Mouse (Mus musculus): ENCODE data around the gene Rpp25l. TPM values are rescaled to one million over a fixed set of nuclear protein-coding genes. Genes with fewer than 3 reads are reported as not detected.

Gene Rpp25l
- polyA plus RNA-seq, 1 experiment from 2014 or later = 47.4 TPM

DNA sequence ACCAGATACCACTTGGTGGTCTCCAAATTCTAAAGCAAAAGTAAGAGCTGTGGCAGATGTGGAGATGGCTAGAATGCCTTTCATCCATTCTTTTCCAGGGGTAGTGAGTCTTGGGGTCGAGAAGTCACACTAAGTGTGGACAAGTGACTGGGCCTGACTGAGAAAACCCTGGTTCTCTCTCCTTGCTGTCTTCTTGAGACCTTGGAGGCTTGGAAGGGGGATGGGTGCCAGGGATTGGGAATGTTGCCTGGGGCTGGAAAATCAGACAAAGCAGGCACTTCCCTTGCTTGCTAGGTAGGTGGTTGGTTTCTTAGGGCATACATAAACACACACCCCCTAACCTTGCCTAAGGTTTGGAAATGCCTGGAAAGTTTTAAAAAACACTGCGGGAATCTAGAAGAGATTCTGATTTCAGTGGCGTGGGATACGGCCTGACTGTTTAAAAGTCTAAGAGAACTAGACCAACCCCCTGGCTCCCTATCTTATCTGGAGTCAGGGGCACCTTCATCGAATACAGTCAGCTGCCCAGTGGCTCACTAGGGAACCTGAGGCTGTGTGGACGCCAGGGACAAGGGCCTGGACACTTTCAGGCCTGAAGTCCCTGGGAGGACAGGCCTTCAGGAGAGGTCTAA, 46.4 kb upstream of the Rpp25l start:
- 18% methylated on average over 6 of the region's 6 CpGs for WGBS
- H3K9me3 ChIP-seq (ENCODE audit: control insufficient read depth) = no peaks in the 10 kb centered on the region
- H3K4me1 ChIP-seq (replicated peaks; ENCODE audit: control insufficient read depth, insufficient read depth, low read length) = peaks cover 10% of the 10 kb centered on the region; the same call in 1 of the 2 replicates
- peak overlapping the region; percentile 37 for H3K4me3 ChIP-seq (ENCODE audit: low read depth, low read length)
- TF ChIP-seq CTCF (IDR thresholded peaks at IDR 0.05; ENCODE audit: low read depth) = no peak
- peak overlapping the region; percentile 88 for H3K27ac ChIP-seq (ENCODE audit: low read depth, low read length)
- ATAC-seq = peak; percentile 5
- H3K27me3 ChIP-seq (replicated peaks; ENCODE audit: control insufficient read depth, insufficient read depth, low read length) = no peaks in the 10 kb centered on the region
- H3K4me2 ChIP-seq (replicated peaks; ENCODE audit: low read depth) = peak overlapping the region; percentile 68
- peaks cover 9% of the 10 kb centered on the region for H3K36me3 ChIP-seq (ENCODE audit: control insufficient read depth, insufficient read depth)
- 0 out of 2 replicates have a peak overlapping the region, but pooled peaks have one; percentile 35 for H3K9ac ChIP-seq (ENCODE audit: low read depth, low read length)

DNA sequence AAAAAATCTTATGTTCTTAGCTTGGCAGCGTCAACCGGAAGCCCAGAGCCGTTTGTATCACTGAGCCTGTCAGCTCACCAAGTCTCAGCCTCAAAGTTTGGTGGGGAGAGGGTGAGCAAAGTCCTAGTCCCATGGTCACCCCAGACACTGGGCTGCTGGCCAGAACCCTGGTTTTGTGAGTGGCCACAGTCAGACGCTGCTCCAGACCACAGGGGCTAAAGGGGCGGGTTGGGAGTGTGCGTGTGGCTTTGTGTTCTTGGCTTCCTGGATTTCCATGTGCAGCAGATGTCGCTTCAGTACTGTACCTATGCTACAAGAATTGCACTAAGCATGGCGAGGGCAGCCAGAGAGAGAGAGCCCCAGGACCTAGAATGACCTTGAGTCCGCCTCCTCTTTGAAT, 45.9 kb upstream of the Rpp25l start:
- peak overlapping the region; percentile 88 for H3K27ac ChIP-seq (ENCODE audit: low read depth, low read length)
- ATAC-seq = no peak

GRCm38 (mm10) chr4:41758701-41759100, 45.4 kb upstream of the Rpp25l start:
- no peak for TF ChIP-seq CTCF (IDR thresholded peaks at IDR 0.05; ENCODE audit: low read depth)
- H3K9me3 ChIP-seq (ENCODE audit: control insufficient read depth) = no peaks in the 10 kb centered on the region
- no peaks in the 10 kb centered on the region for H3K27me3 ChIP-seq (replicated peaks; ENCODE audit: control insufficient read depth, insufficient read depth, low read length)
- no peak overlapping the region for H3K4me2 ChIP-seq (replicated peaks; ENCODE audit: low read depth)
- WGBS = 87% methylated on average over 4 of the region's 4 CpGs
- peak overlapping the region; percentile 88 for H3K27ac ChIP-seq (ENCODE audit: low read depth, low read length)
- no peak overlapping the region for H3K4me3 ChIP-seq (ENCODE audit: low read depth, low read length)
- ATAC-seq = no peak
- H3K9ac ChIP-seq (ENCODE audit: low read depth, low read length) = no peak overlapping the region
- H3K4me1 ChIP-seq (replicated peaks; ENCODE audit: control insufficient read depth, insufficient read depth, low read length) = peaks cover 10% of the 10 kb centered on the region; the same call in 1 of the 2 replicates
- peaks cover 9% of the 10 kb centered on the region for H3K36me3 ChIP-seq (ENCODE audit: control insufficient read depth, insufficient read depth)

More for the DNA sequence above, 45.9 kb upstream of the Rpp25l start:
- Histone ChIP-seq H3K27me3 (replicated peaks; ENCODE audit: control insufficient read depth, insufficient read depth, low read length) (no peaks in the 10 kb centered on the region), H3K4me1 (replicated peaks; ENCODE audit: control insufficient read depth, insufficient read depth, low read length) (peaks cover 10% of the 10 kb centered on the region; the same call in 1 of the 2 replicates), H3K4me3 (ENCODE audit: low read depth, low read length) (no peak overlapping the region), H3K36me3 (ENCODE audit: control insufficient read depth, insufficient read depth) (peaks cover 9% of the 10 kb centered on the region), H3K4me2 (replicated peaks; ENCODE audit: low read depth) (peak overlapping the region; percentile 68), H3K9ac (ENCODE audit: low read depth, low read length) (no peak overlapping the region), H3K9me3 (ENCODE audit: control insufficient read depth) (no peaks in the 10 kb centered on the region)
- WGBS = 66% methylated on average over 9 of the region's 9 CpGs
- TF ChIP-seq CTCF (IDR thresholded peaks at IDR 0.05; ENCODE audit: low read depth) = no peak

- peak; percentile 24 for ATAC-seq
- peak overlapping the region; percentile 88 for H3K27ac ChIP-seq (ENCODE audit: low read depth, low read length)
Observed at GRCm38 (mm10) chr4:41758021-41758420, 44.7 kb upstream of the Rpp25l start.

DNA sequence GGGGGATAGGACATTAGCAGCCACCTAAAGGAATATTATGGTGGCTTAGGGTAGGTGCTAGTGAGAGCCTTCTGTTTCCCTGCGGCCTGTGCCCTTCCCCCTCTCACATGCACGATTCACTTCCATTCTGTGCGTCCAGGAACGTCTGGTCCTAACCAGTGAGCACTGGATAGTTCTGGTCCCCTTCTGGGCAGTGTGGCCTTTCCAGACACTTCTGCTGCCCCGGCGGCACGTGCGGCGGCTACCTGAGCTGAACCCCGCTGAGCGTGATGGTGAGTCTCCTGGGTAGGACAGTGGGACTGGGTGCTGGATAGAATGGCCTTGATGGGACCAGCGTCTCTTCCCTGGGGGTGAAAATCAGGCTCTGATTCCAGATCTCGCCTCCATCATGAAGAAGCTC, 44.0 kb upstream of the Rpp25l start:
- H3K27me3 ChIP-seq (replicated peaks; ENCODE audit: control insufficient read depth, insufficient read depth, low read length) = no peaks in the 10 kb centered on the region
- H3K36me3 ChIP-seq (ENCODE audit: control insufficient read depth, insufficient read depth) = peaks cover 9% of the 10 kb centered on the region
- H3K4me2 ChIP-seq (replicated peaks; ENCODE audit: low read depth) = 0 out of 2 replicates have a peak overlapping the region, but pooled peaks have one; percentile 21
- H3K4me3 ChIP-seq (ENCODE audit: low read depth, low read length) = no peak overlapping the region
- peaks cover 8% of the 10 kb centered on the region; the same call in 1 of the 2 replicates for H3K4me1 ChIP-seq (replicated peaks; ENCODE audit: control insufficient read depth, insufficient read depth, low read length)
- H3K27ac ChIP-seq (ENCODE audit: low read depth, low read length) = peak overlapping the region; percentile 88; the same call in 1 of the 2 replicates
- no peak for ATAC-seq
- no peaks in the 10 kb centered on the region for H3K9me3 ChIP-seq (ENCODE audit: control insufficient read depth)
- TF ChIP-seq CTCF (IDR thresholded peaks at IDR 0.05; ENCODE audit: low read depth) = no peak
- 92% methylated on average over 13 of the region's 13 CpGs for WGBS
- no peak overlapping the region for H3K9ac ChIP-seq (ENCODE audit: low read depth, low read length)

More at GRCm38 (mm10) chr4:41758021-41758420, 44.7 kb upstream of the Rpp25l start:
- no peak overlapping the region for H3K4me2 ChIP-seq (replicated peaks; ENCODE audit: low read depth)
- H3K4me3 ChIP-seq (ENCODE audit: low read depth, low read length) = no peak overlapping the region
- peaks cover 9% of the 10 kb centered on the region for H3K36me3 ChIP-seq (ENCODE audit: control insufficient read depth, insufficient read depth)
- H3K9me3 ChIP-seq (ENCODE audit: control insufficient read depth) = no peaks in the 10 kb centered on the region
- WGBS = 64% methylated on average over 11 of the region's 11 CpGs
- H3K27me3 ChIP-seq (replicated peaks; ENCODE audit: control insufficient read depth, insufficient read depth, low read length) = no peaks in the 10 kb centered on the region
- TF ChIP-seq CTCF (IDR thresholded peaks at IDR 0.05; ENCODE audit: low read depth) = 0 out of 2 replicates have a peak, but pooled peaks have one; percentile 6
- no peak overlapping the region for H3K9ac ChIP-seq (ENCODE audit: low read depth, low read length)
- H3K4me1 ChIP-seq (replicated peaks; ENCODE audit: control insufficient read depth, insufficient read depth, low read length) = peaks cover 10% of the 10 kb centered on the region; the same call in 1 of the 2 replicates

DNA sequence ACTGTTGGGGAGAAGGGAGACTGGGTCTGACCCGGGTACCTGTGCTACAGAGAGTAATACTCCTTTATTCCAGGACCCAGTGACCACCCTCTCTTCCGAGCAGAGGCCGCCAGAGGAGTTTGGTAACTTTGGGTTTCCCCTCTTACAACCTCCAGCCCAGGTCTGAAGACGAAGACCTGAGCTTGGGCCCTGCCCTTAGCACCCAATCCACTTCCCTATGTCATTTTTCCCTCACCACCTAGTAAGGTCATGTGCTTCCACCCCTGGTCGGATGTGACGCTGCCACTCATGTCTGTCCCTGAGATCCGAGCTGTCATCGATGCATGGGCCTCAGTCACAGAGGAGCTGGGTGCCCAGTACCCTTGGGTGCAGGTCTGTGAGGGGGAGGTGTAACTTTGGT, 43.1 kb upstream of the Rpp25l start:
- Histone ChIP-seq H3K9me3 (ENCODE audit: control insufficient read depth) (no peaks in the 10 kb centered on the region), H3K4me2 (replicated peaks; ENCODE audit: low read depth) (peak overlapping the region; percentile 88), H3K4me1 (replicated peaks; ENCODE audit: control insufficient read depth, insufficient read depth, low read length) (0 out of 2 replicates have a peak, but pooled peaks cover 3% of the 10 kb centered on the region), H3K27me3 (replicated peaks; ENCODE audit: control insufficient read depth, insufficient read depth, low read length) (no peaks in the 10 kb centered on the region), H3K27ac (ENCODE audit: low read depth, low read length) (no peak overlapping the region), H3K9ac (ENCODE audit: low read depth, low read length) (peak overlapping the region; percentile 82), H3K4me3 (ENCODE audit: low read depth, low read length) (peak overlapping the region; percentile 72), H3K36me3 (ENCODE audit: control insufficient read depth, insufficient read depth) (peaks cover 9% of the 10 kb centered on the region)
- WGBS = 64% methylated on average over 8 of the region's 8 CpGs
- ATAC-seq = no peak
- no peak for TF ChIP-seq CTCF (IDR thresholded peaks at IDR 0.05; ENCODE audit: low read depth)
